Mouse (Mus musculus): ENCODE measurements around the gene Glb1.

DNA sequence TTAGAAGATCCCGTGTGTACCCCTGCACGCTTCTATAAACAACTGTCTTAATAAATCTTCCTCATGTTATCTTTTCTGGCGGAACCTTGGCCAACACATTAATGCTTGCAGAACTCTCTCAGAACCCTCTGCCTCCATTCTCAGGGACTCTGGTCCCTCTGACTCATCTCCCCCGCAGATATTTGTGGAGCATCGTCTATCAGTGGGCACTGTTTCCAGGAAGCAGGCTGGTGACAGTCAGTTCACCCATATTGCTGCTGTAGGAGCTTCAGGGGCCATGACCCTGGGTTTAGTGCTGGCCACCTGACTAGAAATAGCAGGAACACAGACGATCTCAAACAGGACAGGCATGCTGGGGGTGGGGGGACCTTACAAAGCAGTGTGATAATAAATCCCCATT, 13.8 kb upstream of the Glb1 start:
- TF ChIP-seq TAL1 (IDR thresholded peaks at IDR 0.05; ENCODE audit: low read length) (no peak), GATA1 (IDR thresholded peaks at IDR 0.05; ENCODE audit: low read length) (no peak)

All from erythroblast, embryonic 14.5 days (primary cell).